Mouse (Mus musculus) adrenal gland, postnatal 36 days (tissue): Measurements from ENCODE around the gene Rhob. TPM values are rescaled to one million over a fixed set of nuclear protein-coding genes. Genes with fewer than 3 reads are reported as not detected.

Experiments
- DNase-seq, 2 experiments: peaks; one replicate each; pipeline ENCODE4 v3.0.0; 2021; ENCODE audit warnings: mixed read lengths in 1 of 2
- long read RNA-seq, 2 experiments: library from polyadenylated mRNA; stranded (forward); transcript quantifications; one replicate each; pipeline ENCODE4 v2.0.0; 2021; ENCODE audit warnings: borderline sequencing depth in 2 of 2
- total RNA-seq, 2 experiments: library from RNA; stranded (reverse); gene quantifications; 2 replicates each; pipeline ENCODE4 v1.2.3; 2021

Rhob gene
- 100 to 1,000 TPM; 199 to 285 TPM for total RNA-seq
- long read RNA-seq, experiment 1, transcript Rhob-201 (1 exons, 2,349 nt), result major isoform, 201 of 201 reads
- long read RNA-seq, experiment 1, partial matches to known transcripts, result 0 of 201 reads
- long read RNA-seq, experiment 1, other reads (novel, unspliced or antisense), result 0 of 201 reads
- long read RNA-seq, experiment 2, transcript Rhob-201 (1 exons, 2,349 nt), result major isoform, 72 of 72 reads
- long read RNA-seq, experiment 2, partial matches to known transcripts, result 0 of 72 reads
- long read RNA-seq, experiment 2, other reads (novel, unspliced or antisense), result 0 of 72 reads

DNA sequence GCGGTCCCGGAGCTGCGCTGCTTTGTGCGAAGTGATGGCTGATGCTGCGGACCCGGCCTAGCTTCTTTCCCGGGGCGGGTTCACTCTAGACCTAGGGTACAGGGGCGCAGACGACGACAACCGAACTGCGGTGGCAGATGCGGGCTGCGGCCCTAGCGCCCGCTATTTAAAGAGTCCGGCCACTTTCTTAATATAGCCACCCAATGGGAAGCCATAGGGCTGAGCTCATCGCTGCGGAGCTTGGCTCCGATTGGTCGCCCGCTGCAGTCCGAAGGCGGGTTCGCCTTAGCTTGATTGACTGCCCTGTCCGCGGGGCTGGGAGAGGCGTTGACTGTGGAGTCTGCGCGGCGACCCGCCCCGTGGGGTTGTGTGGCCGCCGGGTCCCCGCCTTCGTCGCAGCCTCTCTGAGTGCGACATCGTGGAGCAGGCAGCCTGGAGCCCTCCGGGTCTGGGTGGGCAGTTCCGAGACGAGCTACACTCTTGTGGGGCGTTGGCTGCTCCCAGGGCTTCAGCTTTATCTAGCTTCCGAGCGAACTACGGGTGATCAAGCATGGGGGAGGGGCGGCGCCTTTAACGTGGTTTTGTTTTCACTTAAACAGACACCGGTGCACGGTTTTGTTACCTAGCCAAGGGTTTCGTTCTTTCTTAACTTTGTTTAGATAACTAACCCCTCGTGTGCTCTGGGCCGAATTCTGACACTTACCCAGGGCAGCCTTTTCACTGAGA is at the start of gene Rhob:
TSS of gene Rhob (minus strand) at position 139 of the 726 bp plus-strand sequence.
- DNase-seq, result peak; percentile 97 to 98

DNA sequence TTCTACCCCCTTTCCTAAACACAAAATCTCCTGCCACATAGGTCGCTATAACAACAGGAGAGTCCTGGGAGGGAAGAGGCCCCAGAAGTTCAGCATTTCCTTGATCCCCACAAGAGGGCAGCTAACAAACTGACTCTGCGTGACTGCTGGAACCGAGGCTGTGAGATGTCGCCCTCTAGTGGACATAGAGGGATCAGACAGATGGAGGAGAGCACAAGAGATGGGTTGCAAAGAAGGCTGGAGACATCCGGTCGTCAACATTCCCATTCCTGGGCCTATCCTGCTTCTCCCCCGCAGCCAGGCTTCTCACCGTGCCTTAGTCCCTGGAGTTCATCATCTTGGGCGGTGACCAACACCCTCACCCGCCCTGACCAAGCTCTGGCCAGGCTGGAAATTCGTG is 47.5 kb upstream of the Rhob start:
- DNase-seq, result peak; percentile 69 to 72

GRCm38 (mm10) chr12:8546801-8547200 is 47.0 kb upstream of the Rhob start:
- DNase-seq, result no peak

GRCm38 (mm10) chr12:8545066-8545610 is 45.3 kb upstream of the Rhob start:
- no peak for DNase-seq

GRCm38 (mm10) chr12:8542371-8542770 is 42.6 kb upstream of the Rhob start:
- no peak for DNase-seq

GRCm38 (mm10) chr12:8539471-8539870 is 39.7 kb upstream of the Rhob start:
- no peak for DNase-seq

- no peak for DNase-seq
Measured at GRCm38 (mm10) chr12:8537291-8537690, 37.5 kb upstream of the Rhob start.

- DNase-seq, result no peak
Measured at GRCm38 (mm10) chr12:8536221-8536965, 36.6 kb upstream of the Rhob start.

- no peak for DNase-seq
Measured at GRCm38 (mm10) chr12:8535596-8535995, 35.8 kb upstream of the Rhob start.

GRCm38 (mm10) chr12:8534915-8535314 is 35.1 kb upstream of the Rhob start:
- DNase-seq, result no peak

DNA sequence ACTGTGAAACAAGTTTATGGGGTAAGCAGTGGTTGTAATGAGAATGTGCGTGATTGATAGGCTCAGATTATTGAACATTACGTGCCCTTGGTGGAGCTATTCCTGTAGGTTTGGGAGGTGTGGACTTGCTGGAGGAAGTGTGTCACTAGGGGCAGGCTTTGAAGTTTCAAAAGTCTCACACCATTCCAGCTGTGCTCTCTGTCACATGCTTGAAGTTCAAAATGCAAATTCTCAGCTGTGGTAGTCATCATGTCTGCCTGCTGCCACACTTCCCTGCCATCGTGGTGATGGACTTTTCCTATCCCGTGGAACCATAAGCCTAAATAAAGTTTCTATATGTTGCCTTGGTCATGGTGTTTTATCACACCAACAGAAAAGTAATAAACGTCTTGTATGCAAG is 28.0 kb upstream of the Rhob start:
- DNase-seq, result no peak

DNA sequence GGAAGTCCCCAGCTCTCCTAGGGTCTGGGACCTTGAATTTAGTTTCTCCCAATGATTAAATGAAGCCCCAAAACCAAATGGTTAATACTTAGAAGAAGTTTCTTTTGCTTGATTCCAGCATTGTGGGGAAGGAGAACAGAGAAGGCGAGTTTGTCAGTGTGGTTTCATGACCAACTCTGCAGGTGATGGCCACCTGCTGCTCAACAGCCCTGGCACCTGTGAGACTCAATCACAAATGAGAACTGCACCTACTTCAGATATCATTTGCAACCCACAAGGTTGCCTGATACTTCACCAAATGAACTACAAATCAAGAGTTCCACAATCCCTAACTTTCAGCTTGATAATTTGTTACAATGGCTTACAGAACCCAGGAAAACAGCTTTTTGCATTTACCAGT is 27.4 kb upstream of the Rhob start:
- no peak for DNase-seq

- DNase-seq, result no peak
Measured at GRCm38 (mm10) chr12:8524062-8524461, 24.3 kb upstream of the Rhob start.

DNA sequence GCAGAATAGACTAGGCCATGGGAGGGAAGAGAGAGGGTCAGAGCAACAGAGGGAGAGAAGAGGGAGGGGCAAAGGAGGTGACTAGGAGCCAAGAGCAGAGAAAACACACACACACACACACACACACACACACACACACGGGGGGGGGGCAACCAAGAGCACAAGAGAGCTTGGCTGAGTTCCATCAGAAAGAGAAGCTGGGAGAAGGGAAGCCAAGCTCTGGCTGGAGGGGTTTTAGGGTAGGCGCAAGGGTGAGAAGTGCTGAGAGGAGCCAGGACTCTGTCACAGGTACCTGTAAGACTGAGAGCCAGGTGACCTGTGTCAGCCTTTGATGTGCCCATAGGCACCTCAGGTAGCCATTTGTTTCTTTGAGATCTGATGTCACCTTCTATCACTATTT is 22.9 kb upstream of the Rhob start:
- DNase-seq, result no peak

- DNase-seq, result peak; percentile 60 to 71
Measured at GRCm38 (mm10) chr12:8521375-8522047, 21.7 kb upstream of the Rhob start.

DNA sequence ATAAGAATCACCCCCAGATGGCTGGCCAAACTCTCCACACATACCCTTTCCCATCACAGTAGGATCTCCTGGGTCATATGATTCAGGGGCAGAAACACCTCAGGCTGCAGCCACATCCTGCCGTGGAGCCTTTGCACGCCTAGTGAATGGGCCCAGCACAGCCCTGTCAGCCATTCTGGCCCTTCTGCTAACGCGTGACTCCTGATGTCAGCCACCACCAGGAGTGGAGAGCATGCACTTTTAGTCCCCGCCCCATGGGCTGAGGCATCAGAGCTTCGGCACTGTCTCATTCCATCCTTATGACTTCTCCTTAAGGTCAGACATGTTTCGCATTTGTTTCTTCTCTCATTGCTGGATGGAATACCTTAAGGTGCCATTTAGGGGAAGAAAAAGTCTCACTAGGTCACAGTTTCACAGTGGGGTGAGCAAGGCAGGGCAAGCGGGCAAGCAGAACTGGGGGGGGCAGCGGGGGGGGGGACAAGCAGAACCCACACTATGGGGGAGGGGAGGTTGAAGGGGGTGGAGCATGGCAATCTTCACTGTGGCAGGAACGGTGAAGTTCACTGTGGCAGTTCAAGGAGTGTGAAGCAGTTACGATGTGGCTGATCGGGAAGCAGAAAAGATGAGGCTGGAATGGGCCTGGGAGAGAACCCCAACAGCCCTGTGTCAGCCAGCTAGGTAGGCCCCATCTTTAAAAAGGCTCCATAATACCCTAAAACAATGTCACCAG is 19.8 kb upstream of the Rhob start:
- DNase-seq, result no peak

DNA sequence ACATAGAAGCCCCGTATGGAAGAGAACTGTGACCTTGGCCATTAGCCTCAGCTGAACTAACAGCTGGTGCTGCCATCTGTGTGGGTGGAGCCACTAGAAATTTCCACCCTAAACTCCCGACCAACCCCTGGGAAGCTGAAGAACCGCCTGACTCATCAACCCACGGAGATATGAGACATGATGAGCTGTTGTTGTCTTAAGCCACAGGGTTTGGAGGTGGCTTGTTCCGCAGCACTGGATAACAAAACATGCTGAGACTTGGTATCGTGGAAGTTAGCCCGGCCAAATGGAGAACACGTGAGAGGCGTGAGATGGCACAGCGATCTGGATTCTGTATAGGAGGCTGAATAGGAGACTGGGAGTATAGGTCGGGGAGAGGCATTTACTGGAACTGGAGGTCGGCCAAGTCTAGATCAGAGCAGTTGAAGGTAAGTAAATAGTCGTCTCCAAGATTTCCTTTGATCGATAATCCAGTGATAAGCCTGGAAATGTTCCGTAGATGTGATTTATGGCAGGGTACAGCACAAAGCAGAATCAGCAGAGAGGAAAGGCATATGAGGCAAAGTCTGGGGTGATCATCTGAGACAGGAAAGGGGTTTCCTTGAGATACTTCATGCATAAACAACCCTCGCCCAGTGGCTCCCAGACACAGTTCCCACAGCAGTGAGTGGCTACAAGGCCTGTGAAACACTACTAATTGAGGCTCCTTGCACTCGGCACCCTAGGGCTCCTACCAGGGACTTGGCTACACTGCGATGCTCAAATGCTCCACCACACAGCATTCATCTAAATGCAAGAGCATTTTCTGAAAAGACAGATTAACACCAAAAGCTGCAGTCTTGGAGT is 11.5 kb upstream of the Rhob start:
- DNase-seq, result peak; percentile 38 to 55

- DNase-seq, result no peak
Measured at GRCm38 (mm10) chr12:8510317-8510988, 10.6 kb upstream of the Rhob start.

DNA sequence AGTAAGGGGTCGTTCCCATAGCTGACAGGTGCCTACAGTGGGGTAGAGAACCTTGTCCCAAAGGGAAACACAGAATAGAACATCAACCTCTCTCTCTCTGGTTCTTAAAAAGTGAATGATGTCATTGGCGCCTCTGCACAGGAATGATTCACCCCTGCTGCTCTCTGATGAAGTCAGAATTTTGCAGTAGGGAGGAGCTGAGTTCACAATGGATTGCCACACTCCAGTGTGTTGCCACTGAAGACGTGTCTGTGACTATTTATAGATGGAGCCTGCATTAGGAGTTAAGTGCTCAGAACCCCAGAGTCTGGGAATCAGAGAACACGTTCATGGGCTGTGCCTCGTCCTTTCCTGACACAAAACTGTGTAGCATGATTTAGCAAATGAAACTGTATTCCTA is 9.9 kb upstream of the Rhob start:
- peak; percentile 30 to 40 for DNase-seq
